Comparison of ENCODE assay signal across 7 mouse cellular contexts in the genomic region with DNA sequence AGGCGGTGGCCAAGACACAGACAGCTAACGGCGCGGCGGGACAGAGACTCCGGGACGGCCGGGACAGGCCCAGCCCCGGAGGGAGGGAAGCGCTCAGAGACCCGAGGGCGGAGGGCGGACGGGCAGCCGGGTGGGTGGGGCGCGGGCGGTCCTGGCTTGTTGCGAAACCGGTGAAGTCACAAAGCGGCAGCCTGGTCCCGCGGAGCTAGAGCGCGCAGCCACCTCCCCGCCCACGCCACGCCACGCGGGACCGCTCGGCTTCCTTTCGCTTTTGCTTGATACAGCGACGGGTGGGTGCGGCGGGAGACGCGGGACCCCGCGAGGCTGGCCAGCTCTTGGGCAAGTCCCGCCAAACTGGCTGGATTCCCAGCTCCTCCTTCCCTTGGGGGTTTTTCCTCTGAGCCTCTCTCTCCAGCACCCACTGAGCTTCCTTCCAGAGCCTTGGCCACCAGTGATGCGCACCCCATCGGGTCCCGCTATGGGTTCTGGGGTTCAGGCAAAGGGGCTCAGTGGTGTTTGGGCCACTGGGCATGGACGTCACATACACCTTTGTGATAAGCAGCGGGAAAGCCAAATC. TPM values are rescaled to one million over a fixed set of nuclear protein-coding genes. Genes with fewer than 3 reads are reported as not detected.
DNase-seq lines count a peak whose midpoint lies in the region; ATAC-seq and TF ChIP-seq lines count a peak whose summit lies in the region.

No protein-coding gene starts in this region.

- TF ChIP-seq POLR2A in kidney, adult 2 months (IDR thresholded peaks at IDR 0.05; ENCODE audit: low read depth, low read length) = no peak
- no peak for TF ChIP-seq POLR2A in limb, embryonic 14.5 days (IDR thresholded peaks at IDR 0.05; ENCODE audit: borderline replicate concordance, extremely low read depth, insufficient read depth, insufficient read length)

- no peak for TF ChIP-seq CTCF in kidney, adult 2 months (conservative IDR thresholded peaks at IDR 0.05; ENCODE audit: insufficient read depth, insufficient read length, low read depth, low read length)

- H3K9ac ChIP-seq in limb, embryonic 14.5 days (ENCODE audit: low read depth, low read length, severe bottlenecking) = peak overlapping the region; percentile 67
- H3K9ac ChIP-seq in midbrain, embryonic 15.5 days = peak overlapping the region; percentile 51

- H3K36me3 ChIP-seq in kidney, adult 2 months (ENCODE audit: control insufficient read depth, insufficient read depth, low read length) = no peaks in the 10 kb centered on the region
- H3K36me3 ChIP-seq in limb, embryonic 14.5 days (ENCODE audit: control insufficient read depth, insufficient read depth, low read length) = no peaks in the 10 kb centered on the region
- H3K36me3 ChIP-seq in midbrain, embryonic 15.5 days (replicated peaks) = no peaks in the 10 kb centered on the region

- H3K4me2 ChIP-seq in limb, embryonic 14.5 days (replicated peaks; ENCODE audit: low read depth, low read length, severe bottlenecking) = peak overlapping the region; percentile 90
- peak overlapping the region; percentile 88 for H3K4me2 ChIP-seq in midbrain, embryonic 15.5 days

- peak; percentile 34; the same call in 1 of the 2 replicates for ATAC-seq in limb, embryonic 14.5 days (ENCODE audit: low FRiP score, low read depth)
- ATAC-seq in midbrain, embryonic 15.5 days (replicated peaks) = peak; percentile 77

- peak overlapping the region; percentile 14 for H3K27ac ChIP-seq in kidney, adult 2 months (ENCODE audit: insufficient read depth, low read depth, low read length)
- H3K27ac ChIP-seq in limb, embryonic 14.5 days (replicated peaks; ENCODE audit: low read depth, low read length) = no peak overlapping the region
- no peak overlapping the region for H3K27ac ChIP-seq in midbrain, embryonic 15.5 days

- peak; percentile 72 for DNase-seq in ZHBTc4 (ENCODE audit: low read depth, low spot score)
- peak; percentile 70 for DNase-seq in embryo, embryonic 11 days
- peak; percentile 63 for DNase-seq in heart, adult 8-10 months (ENCODE audit: low spot score)
- peak; percentile 82 for DNase-seq in kidney, adult 2 months
- peak; percentile 44 for DNase-seq in limb, embryonic 14.5 days (ENCODE audit: low spot score)
- peak; percentile 45 to 67 for DNase-seq in spleen, adult 18-20 months

- WGBS in kidney, adult 2 months = 3% methylated on average over 47 of the region's 47 CpGs
- WGBS in limb, embryonic 14.5 days = 5% methylated on average over 27 of the region's 47 CpGs
- 4% methylated on average over 40 of the region's 47 CpGs for WGBS in midbrain, embryonic 15.5 days

- H3K27me3 ChIP-seq in kidney, adult 2 months (replicated peaks; ENCODE audit: control insufficient read depth, insufficient read depth, low read length) = no peaks in the 10 kb centered on the region
- H3K27me3 ChIP-seq in limb, embryonic 14.5 days (ENCODE audit: control insufficient read depth, insufficient read depth, low read length) = 0 out of 2 replicates have a peak, but pooled peaks cover 7% of the 10 kb centered on the region
- peaks cover 21% of the 10 kb centered on the region; the same call in 1 of the 2 replicates for H3K27me3 ChIP-seq in midbrain, embryonic 15.5 days (replicated peaks)

- H3K4me1 ChIP-seq in kidney, adult 2 months (ENCODE audit: control insufficient read depth, insufficient read depth, low read length) = no peaks in the 10 kb centered on the region
- H3K4me1 ChIP-seq in limb, embryonic 14.5 days (ENCODE audit: control insufficient read depth, insufficient read depth, low read length) = peaks cover 4% of the 10 kb centered on the region; the same call in 1 of the 2 replicates
- peaks cover 5% of the 10 kb centered on the region; the same call in 1 of the 2 replicates for H3K4me1 ChIP-seq in midbrain, embryonic 15.5 days

- H3K4me3 ChIP-seq in kidney, adult 2 months (ENCODE audit: insufficient read depth, low read depth, low read length) = peak overlapping the region; percentile 79
- H3K4me3 ChIP-seq in limb, embryonic 14.5 days (replicated peaks; ENCODE audit: low read length) = peak overlapping the region; percentile 58
- H3K4me3 ChIP-seq in midbrain, embryonic 15.5 days = peak overlapping the region; percentile 53

- no peaks in the 10 kb centered on the region; the same call in 1 of the 2 replicates for H3K9me3 ChIP-seq in limb, embryonic 14.5 days (ENCODE audit: control insufficient read depth, low read length)
- H3K9me3 ChIP-seq in midbrain, embryonic 15.5 days = no peaks in the 10 kb centered on the region

RNA-seq across cellular contexts. Expression of gene Dram1, which starts 21.8 kb away (rescaled TPM):
- total RNA-seq in heart, adult 8-10 months (2022) = 1 to 10 TPM; 2.2 to 4.1 (median 3.2) TPM
- polyA plus RNA-seq in kidney, adult 2 months (2012; rRNA removed) = 16.4 and 18.5 TPM in 2 replicates
- polyA plus RNA-seq in limb, embryonic 14.5 days (2012; rRNA removed) = 2.2 TPM in 2 replicates
- 1.3 and 1.8 TPM in 2 replicates for polyA plus RNA-seq in limb, embryonic 14.5 days (2014; fragmentation: Nextera tagmentation; extraction: Ambion mirVana)
- polyA plus RNA-seq in midbrain, embryonic 15.5 days (2015; fragmentation: Nextera tagmentation; extraction: Ambion mirVana) = 0.46 and 0.55 TPM in 2 replicates

RNA-seq across cellular contexts. Expression of gene Gnptab, which starts 21.9 kb away (rescaled TPM):
- total RNA-seq in heart, adult 8-10 months (2022) = 10 to 100 TPM; 22.0 to 32.7 (median 25.8) TPM
- polyA plus RNA-seq in kidney, adult 2 months (2012; rRNA removed) = 12.6 and 12.8 TPM in 2 replicates
- 19.4 and 19.7 TPM in 2 replicates for polyA plus RNA-seq in limb, embryonic 14.5 days (2012; rRNA removed)
- 8.9 and 9.2 TPM in 2 replicates for polyA plus RNA-seq in limb, embryonic 14.5 days (2014; fragmentation: Nextera tagmentation; extraction: Ambion mirVana)
- 20.7 and 24.1 TPM in 2 replicates for polyA plus RNA-seq in midbrain, embryonic 15.5 days (2015; fragmentation: Nextera tagmentation; extraction: Ambion mirVana)
